Mouse (Mus musculus): ENCODE data around the gene Cfap73.

DNA sequence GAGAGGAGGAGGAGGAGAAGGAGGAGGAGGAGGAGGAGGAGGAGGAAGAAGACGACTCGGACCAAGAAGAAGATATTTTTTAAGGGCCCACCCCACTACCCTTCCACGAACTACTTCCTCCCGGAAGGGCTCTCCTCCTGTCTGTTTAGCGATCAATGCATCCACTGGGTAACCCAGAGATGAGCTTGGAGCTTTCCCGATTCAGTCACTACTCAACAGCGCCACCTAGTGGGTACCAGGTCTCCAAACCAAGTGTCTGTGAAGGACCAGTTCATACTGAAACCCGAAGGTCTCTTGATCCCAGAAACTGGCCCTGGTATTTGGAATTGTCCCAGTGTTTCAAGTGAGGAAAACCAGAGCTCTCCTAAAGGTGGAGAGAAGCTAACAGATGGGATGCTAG lies 28.3 kb downstream of the Cfap73 start:
- TF ChIP-seq EP300 (IDR thresholded peaks at IDR 0.05; ENCODE audit: low read depth in 1 of 2, low read length in 2 of 2) (no peak), POLR2AphosphoS2 (IDR thresholded peaks at IDR 0.05; ENCODE audit: low read length) (no peak), USF1 (IDR thresholded peaks at IDR 0.05; ENCODE audit: low read depth, low read length) (no peak), MAX (IDR thresholded peaks at IDR 0.05; ENCODE audit: low read length) (no peak), CTCF (IDR thresholded peaks at IDR 0.05 in 2 of 3, conservative IDR thresholded peaks at IDR 0.05 in 1 of 3; ENCODE audit: control insufficient read depth in 1 of 3, insufficient read depth in 1 of 3, low read depth in 2 of 3, low read length in 3 of 3, poor library complexity in 1 of 3, severe bottlenecking in 1 of 3) (peak; percentile 87 to 98 (median 92)), UBTF (IDR thresholded peaks at IDR 0.05; ENCODE audit: borderline replicate concordance, insufficient read depth, low read depth, low read length) (no peak), TCF12 (IDR thresholded peaks at IDR 0.05; ENCODE audit: low read depth, low read length) (no peak), POLR2AphosphoS5 (IDR thresholded peaks at IDR 0.05; ENCODE audit: borderline replicate concordance, low read depth, low read length) (no peak), E2F4 (IDR thresholded peaks at IDR 0.05; ENCODE audit: borderline replicate concordance, low read depth, low read length) (no peak), MXI1 (IDR thresholded peaks at IDR 0.05; ENCODE audit: low read depth, low read length) (no peak), MEF2A (IDR thresholded peaks at IDR 0.05; ENCODE audit: extremely low read depth, insufficient replicate concordance, low read depth, low read length, poor library complexity, severe bottlenecking) (no peak), POLR2A (IDR thresholded peaks at IDR 0.05; ENCODE audit: control insufficient read depth in 1 of 2, insufficient read depth in 1 of 2, low read depth in 1 of 2, low read length in 2 of 2, poor library complexity in 1 of 2) (0 out of 4 replicates have a peak, but pooled peaks of 1 of the 2 experiments have one; percentile 25)

Data from MEL (cell line).